Mouse (Mus musculus): ENCODE measurements around the gene Fmo1.

- TF ChIP-seq CTCF (IDR thresholded peaks at IDR 0.05; ENCODE audit: low read depth, low read length) (no peak), EP300 (IDR thresholded peaks at IDR 0.05; ENCODE audit: insufficient read depth, low read depth, low read length) (no peak)
Measured at GRCm38 (mm10) chr1:162887644-162888043, 21.2 kb upstream of the Fmo1 start.

All from ES-Bruce4 (cell line).